Mouse (Mus musculus) MEL (cell line): ENCODE measurements around the gene Fam136a.

Experiments used
- CTCF ChIP-seq, 3 experiments: IDR thresholded peaks in 2 of 3; conservative IDR thresholded peaks in 1 of 3; 2 replicates each; pipeline ENCODE4 v1.5.1; 2011 to 2012; ENCODE audit warnings: low read length in 3 of 3, low read depth in 2 of 3, mild to moderate bottlenecking in 2 of 3, improper control_type of control experiment in 1 of 3, inconsistent platforms in 1 of 3, mixed read lengths in 1 of 3, moderate library complexity in 1 of 3; ENCODE audit not compliant: control insufficient read depth in 1 of 3, insufficient read depth in 1 of 3, poor library complexity in 1 of 3, severe bottlenecking in 1 of 3
- POLR2A ChIP-seq, 2 experiments: IDR thresholded peaks; 2 replicates each; pipeline ENCODE4 v1.6.1; 2011 to 2012; ENCODE audit warnings: low read length in 2 of 2, mild to moderate bottlenecking in 2 of 2, control low read depth in 1 of 2, improper control_type of control experiment in 1 of 2, low read depth in 1 of 2, moderate library complexity in 1 of 2; ENCODE audit not compliant: control insufficient read depth in 1 of 2, insufficient read depth in 1 of 2, poor library complexity in 1 of 2
- POLR2AphosphoS5 ChIP-seq: IDR thresholded peaks from 2 replicates; pipeline ENCODE4 v1.6.1; 2012; ENCODE audit warnings: low read depth, borderline replicate concordance, mild to moderate bottlenecking, inconsistent platforms, low read length, moderate library complexity, mixed read lengths
- ZKSCAN1 ChIP-seq: IDR thresholded peaks from 2 replicates; pipeline ENCODE4 v1.6.1; 2012; ENCODE audit warnings: low read depth, mild to moderate bottlenecking, inconsistent platforms, low read length, improper control_type of control experiment, moderate library complexity

DNA sequence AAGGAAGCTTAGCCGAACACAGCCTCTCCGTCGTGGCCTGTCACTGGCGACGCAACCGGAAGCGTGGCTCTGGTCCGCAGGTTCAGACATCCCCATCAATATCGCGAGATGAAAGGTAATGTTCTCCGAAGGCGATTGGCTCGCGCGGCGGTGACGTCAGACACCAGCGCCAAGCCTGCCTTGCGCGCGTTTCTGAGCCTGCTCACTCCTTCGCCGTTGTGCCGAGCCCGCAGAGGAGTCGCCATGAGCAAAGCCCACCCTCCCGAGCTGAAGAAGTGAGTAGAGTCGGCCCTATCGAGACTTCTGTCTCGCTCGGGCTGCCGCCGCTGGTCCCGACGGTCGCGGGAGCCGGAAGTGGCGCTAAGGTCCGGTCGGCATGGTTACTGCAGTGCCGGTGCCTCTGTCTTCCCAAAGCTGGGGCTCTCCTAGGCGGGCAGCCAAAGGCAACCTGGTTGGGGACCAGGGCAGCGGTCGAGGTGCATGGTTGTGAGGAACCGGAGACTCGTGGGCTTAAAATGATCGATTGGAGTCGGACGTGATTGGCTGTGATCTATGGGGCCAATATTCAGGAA, 6.0 kb downstream of the Fam136a start:
- 0 out of 2 replicates have a peak, but pooled peaks have one; percentile 30 for TF ChIP-seq ZKSCAN1
- no peak for TF ChIP-seq CTCF (IDR thresholded peaks at IDR 0.05 in 2 of 3, conservative IDR thresholded peaks at IDR 0.05 in 1 of 3; ENCODE audit: control insufficient read depth in 1 of 3, insufficient read depth in 1 of 3, low read depth in 2 of 3, low read length in 3 of 3, poor library complexity in 1 of 3, severe bottlenecking in 1 of 3)
- peak in 1 of 2 experiments; percentile 98; a peak in 3 of 4 replicates for TF ChIP-seq POLR2A (IDR thresholded peaks at IDR 0.05; ENCODE audit: control insufficient read depth in 1 of 2, insufficient read depth in 1 of 2, low read depth in 1 of 2, low read length in 2 of 2, poor library complexity in 1 of 2)
- peak; percentile 84; the same call in 1 of the 2 replicates for TF ChIP-seq POLR2AphosphoS5
